Mouse (Mus musculus): ENCODE measurements around the gene Gm9887.

DNA sequence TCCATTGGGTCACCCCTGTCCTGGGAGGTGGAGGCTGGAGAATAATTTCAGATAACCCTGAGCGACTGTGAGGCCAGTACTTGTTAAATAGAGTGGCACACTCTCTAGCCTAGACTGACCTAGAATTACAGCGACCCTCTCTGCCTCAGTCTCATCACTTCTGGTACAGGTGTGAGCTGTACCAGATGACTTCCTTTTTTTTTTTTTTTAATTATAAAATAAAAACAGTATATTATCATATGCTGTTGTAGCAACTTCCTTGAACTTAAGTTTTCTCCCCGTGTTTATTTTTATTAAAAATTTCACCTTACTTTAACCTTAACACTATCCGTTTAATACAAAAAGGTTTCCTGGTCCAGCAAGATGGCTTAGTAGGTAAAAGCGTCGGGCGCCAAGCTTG, 1.3 kb downstream of the Gm9887 start:
- TF ChIP-seq CTCF (IDR thresholded peaks at IDR 0.05; ENCODE audit: borderline replicate concordance, control insufficient read depth, extremely low read depth, insufficient read depth, low read length, poor library complexity) (no peak), POLR2A (IDR thresholded peaks at IDR 0.05; ENCODE audit: control insufficient read depth, extremely low read depth, insufficient read depth, low read length, poor library complexity) (no peak)

All from thymus, adult 2 months (tissue).